Mouse (Mus musculus) layer of hippocampus, adult 9-11 months (tissue): ENCODE results near the gene Aldh1l1.

ENCODE experiments used
- DNase-seq: peaks from one replicate; pipeline ENCODE4 v3.0.0; 2022

The Aldh1l1 gene

DNA sequence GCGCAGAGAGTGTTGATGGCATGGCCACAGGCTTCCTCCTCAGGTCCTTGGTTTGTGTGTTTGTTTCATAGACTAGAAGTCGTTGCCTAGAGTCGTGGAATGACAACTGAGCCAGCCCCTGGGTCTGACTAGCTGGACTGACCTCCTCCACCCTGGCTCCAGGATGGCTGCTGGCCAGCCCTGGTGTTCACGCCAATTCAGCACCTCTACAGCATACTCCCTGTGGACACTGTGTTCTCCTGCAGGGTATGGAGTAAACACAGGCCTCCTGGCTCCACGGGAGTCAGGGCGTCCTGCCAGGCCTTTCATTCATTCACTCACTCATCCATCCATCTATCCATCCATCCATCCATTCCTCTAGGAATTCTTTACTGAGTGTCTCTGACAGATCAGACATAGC, 22.9 kb downstream of the Aldh1l1 start:
- DNase-seq = no peak

DNA sequence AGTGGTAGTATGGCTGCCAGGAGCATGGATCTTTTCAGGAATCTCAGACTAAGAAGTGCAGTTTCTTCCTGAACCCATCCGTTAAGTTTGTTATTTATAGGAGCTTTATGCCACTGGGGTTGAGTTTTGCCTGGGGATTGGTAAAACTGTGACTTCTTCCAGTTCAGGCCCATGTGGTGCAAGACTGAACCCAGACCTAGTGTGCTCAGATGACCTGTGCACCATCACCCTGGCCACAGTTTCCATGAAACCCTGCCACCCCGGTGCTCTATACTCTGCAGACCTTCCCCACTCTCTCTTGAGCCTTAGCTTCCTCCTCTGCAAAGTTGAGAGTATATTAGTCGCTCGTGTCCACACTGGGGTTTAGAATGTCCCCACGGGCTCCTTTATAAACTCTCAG, 26.2 kb downstream of the Aldh1l1 start:
- no peak for DNase-seq

DNA sequence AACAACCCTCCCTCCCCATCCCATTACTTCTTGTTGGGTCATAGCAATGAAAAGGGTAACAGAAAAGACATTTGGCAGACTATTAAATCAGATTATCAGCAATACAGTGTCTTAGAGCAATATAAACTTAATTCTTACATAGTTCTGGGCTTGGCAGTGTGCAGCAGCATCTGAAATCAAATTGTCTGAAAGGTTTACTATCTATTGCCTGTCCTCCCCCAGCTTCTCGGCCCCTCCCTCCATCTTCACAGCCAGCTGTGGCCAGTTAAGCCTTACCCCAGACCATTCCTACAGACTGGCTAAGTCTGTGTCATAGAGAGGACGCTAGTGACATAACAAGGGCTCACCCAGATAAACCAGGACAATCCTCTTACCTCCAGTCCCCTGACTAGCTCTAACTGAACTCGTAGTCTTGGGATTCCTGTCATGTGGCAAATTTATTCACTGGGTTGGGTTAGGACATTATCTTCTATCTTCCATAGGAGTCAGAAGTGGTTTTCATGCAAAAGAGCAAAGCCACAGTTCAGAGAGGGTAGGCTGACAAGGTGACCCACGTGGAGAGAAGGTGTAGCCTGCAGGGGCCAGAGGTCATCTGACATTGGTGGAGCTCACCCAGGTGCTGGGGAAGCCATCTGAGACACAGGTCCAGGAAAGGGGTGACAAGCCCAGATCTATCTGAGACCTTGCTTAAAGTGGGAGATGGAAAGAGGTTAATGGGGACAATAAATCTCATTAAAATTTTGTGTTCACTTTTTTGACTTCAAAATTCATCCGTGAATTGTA, 27.0 kb downstream of the Aldh1l1 start:
- DNase-seq = no peak

DNA sequence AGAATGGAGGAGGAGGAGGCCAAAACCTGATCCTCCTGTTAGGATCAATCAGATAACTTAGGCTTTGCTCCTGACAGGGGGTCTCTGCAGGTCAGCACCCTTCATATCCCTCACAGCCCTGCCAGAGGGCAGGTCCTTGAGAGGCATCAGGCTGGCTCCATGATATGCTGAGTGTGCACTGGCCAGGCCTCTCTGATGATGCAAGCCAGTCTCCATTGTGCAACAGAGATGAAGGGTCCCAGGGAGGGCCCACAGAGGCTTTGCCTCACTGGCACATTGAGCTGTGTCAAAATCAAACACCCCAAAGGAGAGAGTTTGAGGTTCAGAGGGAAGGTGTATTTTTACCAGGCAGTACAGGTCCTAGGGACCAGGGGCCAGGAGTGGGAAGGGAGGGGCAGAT, 28.1 kb downstream of the Aldh1l1 start:
- DNase-seq = no peak

- DNase-seq = peak; percentile 79
These were observed 28.7 kb downstream of the Aldh1l1 start for GRCm38 (mm10) chr6:90514883-90515405.

GRCm38 (mm10) chr6:90518892-90519291, 32.7 kb downstream of the Aldh1l1 start:
- DNase-seq = no peak

GRCm38 (mm10) chr6:90519375-90519774, 33.1 kb downstream of the Aldh1l1 start:
- no peak for DNase-seq

DNA sequence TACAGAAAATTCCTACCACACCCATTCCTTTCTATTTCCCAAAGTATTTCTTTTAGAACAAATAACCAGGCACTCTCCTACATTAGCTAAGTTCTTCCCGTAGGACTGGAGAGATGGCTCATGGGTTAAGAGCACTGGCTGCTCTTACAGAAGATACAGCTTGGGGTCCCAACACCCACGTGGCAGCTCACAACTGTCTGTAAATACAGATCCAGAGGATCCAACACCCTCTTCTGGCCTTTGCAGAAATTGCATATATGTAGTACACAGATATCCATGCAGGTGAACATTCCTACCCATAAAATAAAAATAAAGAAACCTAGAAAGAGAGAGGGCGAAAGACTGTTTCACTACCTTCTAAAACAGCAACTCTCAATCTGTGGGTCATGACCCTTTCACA, 40.2 kb downstream of the Aldh1l1 start:
- DNase-seq = no peak

DNA sequence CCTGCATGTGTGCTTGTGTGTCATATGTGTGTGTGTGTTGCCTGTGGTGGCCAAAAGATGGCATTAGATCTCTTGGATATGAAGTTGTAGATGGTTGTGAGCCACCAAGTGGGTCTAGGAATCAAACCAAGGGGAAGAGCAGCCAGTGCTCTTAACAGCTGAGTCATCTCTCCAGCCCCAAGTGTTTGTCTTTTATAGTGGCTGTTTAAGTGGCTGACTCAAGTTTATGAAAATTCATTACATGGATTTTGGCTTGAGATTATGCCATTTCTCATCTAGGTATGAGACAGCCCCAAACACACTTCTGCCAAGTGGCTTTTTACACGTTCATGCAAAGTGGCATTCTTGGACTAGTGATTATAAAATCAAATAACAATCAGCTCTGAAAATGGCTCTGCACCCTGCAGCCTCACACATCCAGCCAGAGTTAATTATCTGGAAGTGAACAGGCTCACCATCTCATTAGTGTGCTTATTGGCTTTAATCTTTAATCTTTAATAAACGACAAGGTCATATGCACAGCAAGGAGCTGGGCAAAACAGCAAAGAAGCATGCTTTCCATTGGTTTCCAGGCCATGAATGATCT, 43.3 kb downstream of the Aldh1l1 start:
- DNase-seq = no peak

DNA sequence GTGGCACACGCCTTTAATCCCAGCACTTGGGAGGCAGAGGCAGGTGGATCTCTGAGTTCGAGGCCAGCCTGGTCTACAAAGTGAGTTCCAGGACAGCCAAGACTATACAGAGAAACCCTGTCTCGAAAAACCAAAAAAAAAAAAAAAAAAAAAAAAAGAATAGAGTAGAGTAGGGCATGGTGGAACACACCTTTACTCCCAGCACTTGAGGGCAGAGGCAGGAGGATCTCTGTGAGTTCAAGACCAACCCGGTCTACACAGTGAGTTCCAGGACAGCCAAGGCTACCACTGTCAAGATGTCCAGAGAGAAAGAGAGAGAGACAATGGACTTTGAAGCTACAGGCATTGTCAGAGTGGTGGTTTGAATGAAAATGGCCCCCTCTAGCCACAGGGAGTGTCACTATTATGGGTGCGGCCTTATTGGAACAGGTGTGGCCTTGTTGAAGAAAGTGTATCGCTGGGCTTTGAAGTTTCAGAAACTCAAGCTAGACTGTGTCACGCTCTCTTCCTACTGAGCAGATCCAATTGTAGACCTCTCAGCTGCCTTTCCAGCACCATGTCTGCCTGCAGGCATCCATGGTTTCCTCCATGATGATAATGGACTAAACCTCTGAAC, 46.5 kb downstream of the Aldh1l1 start:
- DNase-seq = no peak

GRCm38 (mm10) chr6:90533505-90533904, 47.3 kb downstream of the Aldh1l1 start:
- no peak for DNase-seq

- peak; percentile 94 for DNase-seq
These were observed 48.7 kb downstream of the Aldh1l1 start for GRCm38 (mm10) chr6:90534701-90535475.

DNA sequence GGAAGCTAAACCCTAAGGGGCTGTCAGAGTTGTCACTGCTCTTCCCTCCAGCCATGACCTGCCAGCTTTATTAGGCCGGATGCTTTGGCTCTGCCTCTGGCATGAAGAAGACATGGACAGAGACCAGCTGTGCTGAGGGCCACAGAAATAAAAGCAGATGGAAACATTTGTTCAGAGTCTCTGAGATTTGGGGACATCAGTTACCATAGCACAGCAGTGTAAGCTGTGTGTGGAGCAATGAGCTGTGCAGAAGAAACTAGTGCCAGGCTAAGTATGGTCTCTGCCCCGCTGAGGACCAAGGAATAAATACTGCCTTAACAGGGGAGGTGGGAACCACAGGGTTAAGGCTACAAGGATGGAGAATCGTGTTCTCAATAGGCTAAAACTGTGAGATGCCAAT, 50.6 kb downstream of the Aldh1l1 start:
- no peak for DNase-seq

DNA sequence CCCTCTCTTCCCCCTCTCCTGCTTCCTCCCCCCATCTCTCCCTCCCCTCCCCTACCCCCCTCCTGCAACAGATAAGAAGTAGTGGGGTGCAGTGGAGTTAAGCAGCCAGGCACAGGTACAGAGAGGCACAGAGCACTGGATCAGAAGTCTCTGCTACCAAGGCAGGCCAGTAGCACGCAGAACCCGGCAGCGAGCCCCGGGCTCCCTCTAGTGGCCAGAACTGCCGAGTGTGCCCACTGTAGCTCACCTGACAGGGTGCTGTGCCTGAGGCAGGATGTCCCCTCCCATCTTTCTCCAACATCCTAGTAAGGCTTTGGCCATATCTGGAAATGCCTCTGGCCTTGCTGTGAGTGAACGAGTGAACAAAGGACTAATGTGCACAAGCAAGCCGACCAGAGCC, 51.7 kb downstream of the Aldh1l1 start:
- DNase-seq = peak; percentile 71

GRCm38 (mm10) chr6:90539271-90539670, 53.0 kb downstream of the Aldh1l1 start:
- DNase-seq = no peak

DNA sequence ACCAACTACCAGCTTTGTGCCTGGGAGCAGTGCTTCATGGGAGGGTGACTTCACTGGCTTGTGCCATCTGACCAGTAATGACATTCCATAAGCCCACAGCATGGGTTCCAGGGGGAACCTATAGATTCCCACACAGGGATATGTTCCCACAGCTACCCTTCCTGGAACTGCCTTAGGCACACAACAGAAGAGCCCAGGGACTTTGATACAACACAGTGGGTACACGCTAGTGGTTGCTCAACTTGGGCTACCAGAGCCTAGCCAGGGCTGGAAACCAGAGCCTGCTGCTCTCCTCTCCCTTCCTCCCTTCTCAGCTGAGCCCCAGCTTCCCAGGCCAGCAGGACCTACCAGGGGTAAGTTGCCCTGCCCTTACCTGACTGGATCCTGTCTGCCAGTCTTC, 54.3 kb downstream of the Aldh1l1 start:
- DNase-seq = no peak

DNA sequence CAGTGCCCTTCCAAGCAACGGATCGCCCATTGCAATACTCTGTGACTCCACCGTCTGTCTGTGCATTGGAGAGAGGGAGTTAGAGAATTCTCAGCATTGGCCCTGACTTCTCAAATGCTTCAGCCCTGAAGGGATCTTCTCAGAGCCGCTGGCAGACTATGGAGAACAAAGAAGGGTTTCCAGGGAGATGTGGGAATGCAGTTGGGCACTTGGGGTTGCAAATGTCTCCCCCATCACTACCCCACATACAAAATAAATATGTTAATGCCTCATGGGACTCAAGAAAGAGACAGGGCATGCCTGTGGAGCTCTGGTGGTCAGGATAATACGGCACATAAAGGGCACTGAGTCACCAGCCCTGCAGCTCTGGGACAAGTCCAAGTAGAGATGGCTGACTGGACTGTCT, 55.1 kb downstream of the Aldh1l1 start:
- DNase-seq = no peak

DNA sequence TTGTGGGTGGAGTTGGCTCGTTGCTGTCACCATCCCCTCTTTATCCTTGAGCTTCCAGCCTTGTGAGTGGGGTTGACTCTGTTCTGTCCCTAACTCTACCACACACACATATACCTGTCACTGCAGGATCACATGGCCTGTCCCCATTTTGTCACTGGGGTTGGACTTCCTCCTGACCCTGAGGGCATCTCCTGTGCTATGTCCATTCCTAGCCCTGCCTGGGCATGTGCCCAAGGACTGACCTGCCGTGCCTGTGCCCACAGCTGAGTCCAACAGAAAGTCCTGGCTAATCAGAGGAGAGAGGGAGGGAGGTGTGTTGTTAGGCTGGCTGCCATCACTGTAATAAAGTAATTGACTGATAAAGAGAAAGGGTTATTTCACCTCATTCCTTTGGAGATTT, 58.2 kb downstream of the Aldh1l1 start:
- DNase-seq = no peak

DNA sequence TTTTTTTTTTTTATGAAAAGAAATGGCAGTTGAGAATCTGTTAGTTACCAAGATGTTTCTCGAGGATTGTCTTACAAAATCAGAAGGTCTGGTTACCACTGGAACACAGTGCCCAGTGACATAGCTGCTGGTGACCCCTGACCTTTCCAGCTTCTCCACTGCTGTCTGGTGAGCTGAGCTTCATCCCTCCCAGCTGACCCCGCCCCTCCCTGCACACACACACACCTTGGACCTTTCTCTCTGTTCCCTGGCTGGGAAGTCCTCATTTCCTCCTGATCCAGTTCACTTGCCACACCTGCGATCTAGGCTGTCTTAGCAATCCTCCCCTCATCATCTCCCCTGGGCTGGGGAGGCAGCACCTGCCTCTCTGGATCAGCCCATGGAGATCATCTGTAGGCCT, 60.0 kb downstream of the Aldh1l1 start:
- DNase-seq = no peak

DNA sequence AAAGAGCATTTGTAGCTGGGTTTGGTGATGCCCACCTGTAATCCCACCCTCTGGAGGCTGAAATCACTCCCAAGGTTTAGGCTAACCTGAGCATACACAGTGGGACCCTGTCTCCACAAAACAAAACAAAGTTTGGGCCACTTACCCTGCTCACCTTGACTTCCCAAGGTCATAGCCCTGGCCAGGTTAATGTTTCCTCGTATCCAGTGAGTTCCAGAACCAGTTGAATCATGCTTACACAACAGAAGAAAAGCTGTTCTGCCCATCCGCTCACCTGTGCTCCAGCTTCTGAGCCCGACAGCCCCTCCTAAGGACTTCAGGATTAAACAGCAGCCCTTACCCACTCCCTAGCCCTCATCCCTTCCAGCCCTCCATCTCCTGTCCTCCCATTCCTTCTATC, 60.8 kb downstream of the Aldh1l1 start:
- no peak for DNase-seq

DNA sequence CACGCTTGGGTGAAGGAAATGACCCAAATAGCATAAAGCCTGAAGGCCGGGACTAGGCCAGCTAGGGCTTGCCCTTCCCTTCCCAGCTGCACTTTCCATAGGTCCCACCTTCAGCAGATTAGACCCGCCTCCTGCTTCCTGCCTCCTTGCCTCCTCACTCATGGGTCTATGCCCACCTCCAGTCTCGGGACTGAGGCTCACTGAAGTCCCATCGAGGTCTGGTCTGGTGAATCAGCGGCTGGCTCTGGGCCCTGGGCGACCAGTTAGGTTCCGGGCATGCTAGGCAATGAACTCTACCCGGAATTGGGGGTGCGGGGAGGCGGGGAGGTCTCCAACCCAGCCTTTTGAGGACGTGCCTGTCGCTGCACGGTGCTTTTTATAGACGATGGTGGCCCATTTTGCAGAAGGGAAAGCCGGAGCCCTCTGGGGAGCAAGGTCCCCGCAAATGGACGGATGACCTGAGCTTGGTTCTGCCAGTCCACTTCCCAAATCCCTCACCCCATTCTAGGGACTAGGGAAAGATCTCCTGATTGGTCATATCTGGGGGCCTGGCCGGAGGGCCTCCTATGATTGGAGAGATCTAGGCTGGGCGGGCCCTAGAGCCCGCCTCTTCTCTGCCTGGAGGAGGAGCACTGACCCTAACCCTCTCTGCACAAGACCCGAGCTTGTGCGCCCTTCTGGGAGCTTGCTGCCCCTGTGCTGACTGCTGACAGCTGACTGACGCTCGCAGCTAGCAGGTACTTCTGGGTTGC, 64.1 kb downstream of the Aldh1l1 start:
- peak; percentile 27 for DNase-seq

GRCm38 (mm10) chr6:90551251-90551650, 65.0 kb downstream of the Aldh1l1 start:
- DNase-seq = no peak

DNA sequence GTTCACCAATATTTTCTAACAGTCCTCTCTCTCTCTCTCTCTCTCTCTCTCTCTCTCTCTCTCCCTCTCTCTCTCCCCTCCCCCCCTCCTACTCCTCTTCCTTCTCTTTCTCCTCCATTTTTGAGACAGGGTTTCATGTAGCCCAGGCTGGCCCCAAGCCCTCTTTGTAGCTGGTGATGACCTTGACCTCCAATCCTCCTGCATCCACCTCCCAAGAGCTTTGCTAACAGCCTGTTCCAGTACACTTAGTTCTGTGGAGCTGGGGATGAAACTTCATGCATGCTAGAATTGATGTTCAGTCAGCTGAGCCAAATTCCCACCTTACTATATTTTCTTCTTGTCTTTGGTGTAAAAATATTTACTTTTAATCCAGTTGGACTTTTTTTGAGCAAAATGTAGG, 67.0 kb downstream of the Aldh1l1 start:
- DNase-seq = no peak
